Mouse (Mus musculus): ENCODE data around the gene Pold4. TPM values are rescaled to one million over a fixed set of nuclear protein-coding genes. Genes with fewer than 3 reads are reported as not detected.

The Pold4 gene
- polyA plus RNA-seq, 1 experiment: not detected

DNA sequence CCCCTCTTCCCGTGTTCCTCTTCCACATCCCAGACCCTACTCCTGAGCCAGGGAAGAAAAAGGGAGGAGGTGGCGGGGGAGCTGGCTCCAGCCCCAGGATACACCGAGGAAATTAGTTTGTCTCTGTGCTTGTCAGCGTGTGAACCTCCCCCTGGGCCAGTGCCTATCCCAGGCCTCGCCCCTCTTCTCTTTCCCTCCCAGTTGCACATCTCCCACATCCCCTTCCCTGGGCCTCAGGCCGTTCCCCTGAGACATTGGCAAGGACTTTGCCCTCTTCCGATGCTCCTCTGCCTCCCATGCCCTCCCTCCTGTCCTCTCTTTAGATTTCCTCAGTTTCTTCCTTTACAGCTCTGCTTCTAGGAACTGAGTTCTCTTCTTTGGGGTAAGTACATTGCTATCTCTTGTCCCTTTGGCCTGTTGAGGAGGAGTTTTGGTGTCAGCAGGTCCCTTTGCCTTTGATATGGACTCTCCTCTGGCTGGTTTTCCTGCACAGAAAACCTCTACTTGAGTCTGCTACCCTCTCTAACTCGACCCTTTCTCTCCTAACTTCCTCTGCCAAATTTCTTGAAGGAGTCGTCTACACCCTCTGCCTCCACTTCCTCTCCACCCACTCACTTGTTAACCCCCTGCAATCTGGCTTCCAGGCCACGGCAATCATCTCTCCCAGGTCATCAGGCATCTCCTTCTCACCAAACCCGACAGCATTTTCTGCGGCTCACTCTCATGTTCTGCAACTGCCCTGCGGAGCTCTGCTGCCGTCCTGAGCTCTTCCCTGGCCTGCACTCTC is 10.5 kb upstream of the Pold4 start:
- 50% methylated on average over 14 of the region's 14 CpGs for WGBS
- no peak for TF ChIP-seq CTCF (IDR thresholded peaks at IDR 0.05; ENCODE audit: insufficient read depth, low read depth, low read length)
- Histone ChIP-seq H3K27ac (ENCODE audit: insufficient read depth, low read depth, low read length) (no peak overlapping the region), H3K4me3 (ENCODE audit: insufficient read depth, low read depth, low read length) (no peak overlapping the region), H3K4me1 (ENCODE audit: control insufficient read depth, insufficient read depth, low read length) (peaks cover 7% of the 10 kb centered on the region)

DNA sequence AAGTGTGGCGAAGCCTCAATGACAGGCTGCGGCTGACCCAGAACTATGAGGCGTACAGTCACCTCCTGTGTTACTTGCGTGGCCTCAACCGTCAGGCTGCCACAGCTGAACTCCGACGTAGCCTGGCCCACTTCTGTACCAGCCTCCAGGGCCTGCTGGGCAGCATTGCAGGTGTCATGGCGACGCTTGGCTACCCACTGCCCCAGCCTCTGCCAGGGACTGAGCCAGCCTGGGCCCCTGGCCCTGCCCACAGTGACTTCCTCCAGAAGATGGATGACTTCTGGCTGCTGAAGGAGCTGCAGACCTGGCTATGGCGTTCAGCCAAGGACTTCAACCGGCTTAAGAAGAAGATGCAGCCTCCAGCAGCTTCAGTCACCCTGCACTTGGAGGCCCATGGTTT is 9.5 kb upstream of the Pold4 start:
- no peak overlapping the region for H3K4me3 ChIP-seq (ENCODE audit: insufficient read depth, low read depth, low read length)
- TF ChIP-seq CTCF (IDR thresholded peaks at IDR 0.05; ENCODE audit: insufficient read depth, low read depth, low read length) (no peak), POLR2A (IDR thresholded peaks at IDR 0.05; ENCODE audit: insufficient read depth, low read depth, low read length) (no peak)
- no peak overlapping the region for H3K27ac ChIP-seq (ENCODE audit: insufficient read depth, low read depth, low read length)
- H3K4me1 ChIP-seq (ENCODE audit: control insufficient read depth, insufficient read depth, low read length): peaks cover 5% of the 10 kb centered on the region
- 78% methylated on average over 11 of the region's 11 CpGs for WGBS

DNA sequence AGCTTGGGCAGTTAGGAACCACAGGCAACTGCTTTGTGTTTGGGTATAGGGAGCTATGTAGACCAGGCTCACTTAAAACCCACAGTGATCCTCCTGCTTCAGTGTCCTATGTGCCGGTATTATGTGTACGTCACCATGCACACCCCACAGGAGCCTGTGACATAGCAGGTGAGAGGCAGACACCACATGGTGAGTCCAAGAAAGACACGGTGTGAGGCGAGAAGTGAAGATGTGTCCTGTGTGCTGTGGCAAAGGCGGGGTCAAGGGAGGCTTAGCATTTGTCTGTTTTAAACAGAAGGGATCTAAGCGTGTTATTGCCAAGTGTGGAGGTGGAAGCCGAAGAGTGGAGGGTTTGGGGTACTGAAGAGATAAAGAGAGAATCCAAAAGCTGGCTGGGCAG is 4.9 kb upstream of the Pold4 start:
- no peak overlapping the region for H3K27ac ChIP-seq (ENCODE audit: insufficient read depth, low read depth, low read length)
- TF ChIP-seq POLR2A (IDR thresholded peaks at IDR 0.05; ENCODE audit: insufficient read depth, low read depth, low read length) (no peak), CTCF (IDR thresholded peaks at IDR 0.05; ENCODE audit: insufficient read depth, low read depth, low read length) (no peak)
- 95% methylated on average over 7 of the region's 7 CpGs for WGBS
- peaks cover 11% of the 10 kb centered on the region for H3K4me1 ChIP-seq (ENCODE audit: control insufficient read depth, insufficient read depth, low read length)
- no peak overlapping the region for H3K4me3 ChIP-seq (ENCODE audit: insufficient read depth, low read depth, low read length)

DNA sequence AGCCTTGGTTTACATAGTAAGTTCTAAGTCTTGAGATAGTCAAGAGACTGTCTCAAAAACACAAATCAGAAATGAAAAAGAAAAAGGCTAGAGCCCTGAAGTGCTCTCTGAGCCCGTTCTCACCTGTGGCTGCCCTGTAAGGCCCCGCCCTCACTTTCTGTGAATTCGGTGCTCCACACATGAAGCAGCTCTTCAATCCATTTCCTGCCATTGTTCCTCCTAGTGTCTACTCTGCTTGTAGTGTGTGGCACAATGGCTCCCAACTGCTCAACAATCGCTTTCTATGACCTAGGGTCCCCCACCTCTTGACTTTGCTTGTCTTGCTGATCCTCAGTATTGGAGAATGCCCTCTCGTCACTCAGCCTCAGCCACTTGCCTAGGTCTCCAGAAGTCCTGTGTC is 4.3 kb upstream of the Pold4 start:
- H3K27ac ChIP-seq (ENCODE audit: insufficient read depth, low read depth, low read length): no peak overlapping the region
- peaks cover 15% of the 10 kb centered on the region for H3K4me1 ChIP-seq (ENCODE audit: control insufficient read depth, insufficient read depth, low read length)
- TF ChIP-seq POLR2A (IDR thresholded peaks at IDR 0.05; ENCODE audit: insufficient read depth, low read depth, low read length) (no peak), CTCF (IDR thresholded peaks at IDR 0.05; ENCODE audit: insufficient read depth, low read depth, low read length) (no peak)
- H3K4me3 ChIP-seq (ENCODE audit: insufficient read depth, low read depth, low read length): no peak overlapping the region
- 85% methylated on average over 5 of the region's 5 CpGs for WGBS

DNA sequence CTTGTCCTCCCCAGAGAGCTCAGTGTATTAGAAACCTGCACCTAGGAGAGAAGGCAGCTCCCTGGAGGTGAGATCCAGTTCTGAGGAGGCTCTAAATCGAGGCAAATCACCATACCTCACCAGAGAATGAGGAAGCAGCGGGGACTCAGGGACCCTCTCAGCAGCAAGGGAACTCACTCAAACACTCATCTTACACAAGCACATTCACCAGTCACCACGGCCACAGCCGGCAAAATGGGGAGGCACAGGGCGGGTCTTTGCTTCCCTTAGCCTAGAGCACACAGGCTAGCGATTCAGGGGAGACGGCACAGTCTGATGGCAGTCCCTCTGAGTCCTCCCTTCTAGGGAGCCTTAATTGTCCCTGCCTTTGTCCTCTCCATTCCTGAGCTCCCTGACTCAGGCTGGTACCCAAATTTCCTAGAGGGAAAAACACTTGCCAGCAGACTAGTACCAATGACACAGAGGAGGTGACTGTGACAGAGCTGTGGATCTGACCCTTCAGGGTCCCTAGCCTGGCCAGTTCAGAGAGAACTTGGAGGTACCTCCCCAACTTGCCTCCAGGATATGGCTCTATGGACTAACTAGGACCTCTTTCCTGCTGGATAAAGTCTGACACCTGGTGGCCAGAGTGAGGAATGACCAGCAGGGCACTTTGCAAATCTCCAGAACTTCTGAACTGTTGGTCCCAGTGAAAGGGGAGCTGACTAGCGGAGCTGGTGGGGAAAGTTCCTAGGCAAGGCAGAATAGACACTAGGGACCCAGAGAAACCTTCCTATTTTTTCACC is 3.6 kb upstream of the Pold4 start:
- 21% methylated on average over 8 of the region's 8 CpGs for WGBS
- Histone ChIP-seq H3K4me1 (ENCODE audit: control insufficient read depth, insufficient read depth, low read length) (peaks cover 18% of the 10 kb centered on the region), H3K4me3 (ENCODE audit: insufficient read depth, low read depth, low read length) (no peak overlapping the region), H3K27ac (ENCODE audit: insufficient read depth, low read depth, low read length) (no peak overlapping the region)
- no peak for TF ChIP-seq POLR2A (IDR thresholded peaks at IDR 0.05; ENCODE audit: insufficient read depth, low read depth, low read length)
- TF ChIP-seq CTCF (IDR thresholded peaks at IDR 0.05; ENCODE audit: insufficient read depth, low read depth, low read length): no peak

DNA sequence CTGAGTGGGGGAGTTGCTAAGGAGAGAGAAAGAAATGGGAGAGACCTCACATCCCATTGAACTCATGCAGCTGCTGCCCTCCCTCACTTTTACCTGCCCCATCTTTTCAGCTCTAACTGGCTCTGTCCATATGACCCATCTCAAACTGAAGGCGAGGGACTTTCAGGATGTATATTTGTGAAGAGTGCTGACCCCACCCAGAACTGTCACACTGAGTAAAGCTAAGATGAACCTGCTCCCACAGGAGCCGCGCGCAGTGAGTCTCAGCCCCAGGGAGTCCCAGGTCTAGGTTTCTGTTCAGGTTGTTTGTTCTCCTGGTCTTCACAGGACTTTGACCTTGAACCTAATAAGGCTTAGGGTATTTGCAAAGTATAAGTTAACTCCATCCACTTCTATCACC is 2.8 kb upstream of the Pold4 start:
- 77% methylated on average over 4 of the region's 4 CpGs for WGBS
- TF ChIP-seq POLR2A (IDR thresholded peaks at IDR 0.05; ENCODE audit: insufficient read depth, low read depth, low read length) (no peak), CTCF (IDR thresholded peaks at IDR 0.05; ENCODE audit: insufficient read depth, low read depth, low read length) (no peak)
- no peak overlapping the region for H3K4me3 ChIP-seq (ENCODE audit: insufficient read depth, low read depth, low read length)
- H3K27ac ChIP-seq (ENCODE audit: insufficient read depth, low read depth, low read length): no peak overlapping the region
- H3K4me1 ChIP-seq (ENCODE audit: control insufficient read depth, insufficient read depth, low read length): peaks cover 18% of the 10 kb centered on the region

DNA sequence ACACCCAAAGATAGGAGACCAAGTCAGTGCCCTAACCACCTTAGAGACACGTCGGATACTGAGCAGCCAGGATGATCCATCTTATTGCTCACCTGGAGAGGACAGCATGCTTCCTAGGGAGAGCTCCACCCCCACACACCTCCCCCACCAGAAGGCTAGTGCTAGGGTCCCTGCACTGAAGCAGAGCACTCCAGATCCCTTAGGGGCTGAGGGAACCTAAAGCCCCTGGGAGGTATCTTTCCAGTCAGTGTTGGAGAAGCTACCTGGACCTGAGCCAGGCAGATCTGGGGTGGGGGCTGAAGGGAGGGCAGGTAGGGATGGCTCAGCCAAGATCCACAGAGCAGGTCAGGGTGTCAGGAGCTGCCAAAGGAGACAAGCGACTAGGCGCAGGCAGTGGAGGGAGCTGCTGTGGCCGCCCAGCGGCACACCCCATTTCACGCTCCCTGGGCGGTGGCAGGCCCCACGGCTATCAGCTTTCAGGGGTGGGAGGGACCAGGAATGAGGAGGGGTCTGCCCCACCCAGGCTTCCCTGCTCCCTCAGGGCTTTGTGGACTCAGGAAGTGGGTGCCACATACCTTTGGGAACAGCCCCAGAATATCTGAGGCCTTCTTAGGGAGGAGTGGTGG is 2.1 kb upstream of the Pold4 start:
- Histone ChIP-seq H3K27ac (ENCODE audit: insufficient read depth, low read depth, low read length) (no peak overlapping the region), H3K4me3 (ENCODE audit: insufficient read depth, low read depth, low read length) (no peak overlapping the region), H3K4me1 (ENCODE audit: control insufficient read depth, insufficient read depth, low read length) (peaks cover 18% of the 10 kb centered on the region)
- 61% methylated on average over 9 of the region's 9 CpGs for WGBS
- TF ChIP-seq POLR2A (IDR thresholded peaks at IDR 0.05; ENCODE audit: insufficient read depth, low read depth, low read length): no peak
- TF ChIP-seq CTCF (IDR thresholded peaks at IDR 0.05; ENCODE audit: insufficient read depth, low read depth, low read length): no peak

DNA sequence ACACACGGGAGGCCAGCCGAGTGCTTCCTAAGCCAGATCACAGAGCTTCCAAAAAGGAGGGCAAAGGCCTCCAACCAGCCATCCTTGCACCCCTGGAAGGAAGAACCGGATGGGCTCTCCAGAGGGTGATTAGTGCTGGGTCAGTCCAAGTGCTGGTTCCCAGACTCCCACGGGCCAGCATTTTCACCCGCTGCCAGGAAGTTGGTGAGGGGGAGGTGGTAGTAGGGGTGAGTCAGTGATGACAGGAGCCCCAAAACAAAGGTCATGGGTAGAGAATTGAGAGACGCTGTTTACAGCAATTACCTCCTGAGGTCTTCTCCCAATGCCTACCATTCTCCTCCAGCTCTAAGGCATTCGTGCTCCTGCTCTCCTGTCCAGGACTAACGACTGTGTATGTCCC is 1.3 kb upstream of the Pold4 start:
- Histone ChIP-seq H3K27ac (ENCODE audit: insufficient read depth, low read depth, low read length) (0 out of 2 replicates have a peak overlapping the region, but pooled peaks have one; percentile 1), H3K4me3 (ENCODE audit: insufficient read depth, low read depth, low read length) (no peak overlapping the region), H3K4me1 (ENCODE audit: control insufficient read depth, insufficient read depth, low read length) (peaks cover 18% of the 10 kb centered on the region)
- 44% methylated on average over 8 of the region's 8 CpGs for WGBS
- no peak for TF ChIP-seq POLR2A (IDR thresholded peaks at IDR 0.05; ENCODE audit: insufficient read depth, low read depth, low read length)
- TF ChIP-seq CTCF (IDR thresholded peaks at IDR 0.05; ENCODE audit: insufficient read depth, low read depth, low read length): no peak

DNA sequence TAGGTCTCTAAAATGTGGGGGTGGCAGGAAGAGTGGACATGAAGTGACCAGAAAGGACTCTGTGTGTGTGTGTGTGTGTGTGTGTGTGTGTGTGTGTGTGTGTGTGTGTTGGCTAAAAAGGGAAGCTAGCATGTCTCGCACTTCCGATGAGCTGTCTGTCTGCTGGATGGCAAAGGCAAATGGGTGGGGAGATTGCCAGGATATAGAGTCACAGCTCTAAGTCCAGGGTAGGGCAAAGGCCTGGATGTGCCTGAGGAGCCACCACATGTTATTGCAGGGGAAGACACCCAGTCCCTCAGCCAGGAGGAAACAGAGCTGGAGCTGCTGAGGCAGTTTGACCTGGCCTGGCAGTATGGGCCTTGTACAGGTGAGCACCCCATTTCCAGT is 480 bp downstream of the Pold4 start:
- H3K4me3 ChIP-seq (ENCODE audit: insufficient read depth, low read depth, low read length): peak overlapping the region; percentile 59
- peak overlapping the region; percentile 92 for H3K27ac ChIP-seq (ENCODE audit: insufficient read depth, low read depth, low read length)
- 0% methylated on average over 2 of the region's 2 CpGs for WGBS
- H3K4me1 ChIP-seq (ENCODE audit: control insufficient read depth, insufficient read depth, low read length): peaks cover 18% of the 10 kb centered on the region
- TF ChIP-seq POLR2A (IDR thresholded peaks at IDR 0.05; ENCODE audit: insufficient read depth, low read depth, low read length) (no peak; the same call in 1 of the 2 replicates), CTCF (IDR thresholded peaks at IDR 0.05; ENCODE audit: insufficient read depth, low read depth, low read length) (no peak)

All from olfactory bulb, adult 2 months (tissue).